Mouse (Mus musculus): ENCODE measurements at regions not wholly inside any gene's neighbourhood (a gene's known extent, or its start where the extent isn't known, plus 50 kb on each side); places are given as distances from the start of the nearest gene placed in this dataset.

DNA sequence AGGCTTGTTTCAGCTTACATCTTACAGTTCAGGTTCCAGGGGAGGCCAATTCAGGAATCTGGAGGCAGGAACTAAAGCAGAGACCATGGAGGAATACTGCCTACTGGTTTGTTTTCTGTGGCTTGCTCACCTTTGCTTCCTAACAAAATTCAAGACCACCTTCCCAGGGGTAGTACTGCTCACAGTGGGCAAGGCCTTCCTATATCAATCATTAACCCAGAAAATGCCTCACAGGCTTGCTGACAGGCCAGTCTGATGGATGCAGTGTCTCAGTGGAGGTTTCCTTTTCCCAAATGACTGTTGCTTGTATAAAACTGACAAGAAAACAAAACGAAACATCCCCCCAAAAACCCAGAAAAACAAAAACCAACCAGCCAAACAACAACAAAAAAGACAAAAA, 95.8 kb upstream of the Klf13 start:
- no peak for TF ChIP-seq EP300 (IDR thresholded peaks at IDR 0.05; ENCODE audit: low read depth)
- TF ChIP-seq CTCF (IDR thresholded peaks at IDR 0.05; ENCODE audit: low read depth), result no peak

All from liver, postnatal 0 days (tissue).